Mouse (Mus musculus): ENCODE data around the gene Tmx4.

DNA sequence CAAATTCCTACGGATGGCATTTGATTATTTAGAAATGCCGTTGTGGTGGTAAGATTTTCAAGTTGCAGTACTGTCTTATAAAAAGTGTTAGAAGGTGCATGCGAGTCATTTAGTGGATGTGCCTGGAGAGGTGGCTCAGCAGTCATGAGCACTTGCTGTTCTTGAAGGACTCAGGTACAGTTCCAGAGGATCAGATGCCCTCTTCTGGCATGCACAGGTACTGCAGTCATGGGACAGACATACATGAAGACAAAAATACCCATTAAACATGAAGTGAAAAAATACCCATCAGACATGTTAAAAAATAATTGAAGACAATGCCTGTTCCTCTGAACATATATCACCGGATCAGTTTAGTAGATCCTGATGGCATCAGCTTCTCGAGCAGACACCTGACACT is 29.7 kb upstream of the Tmx4 start:
- TF ChIP-seq POLR2A (IDR thresholded peaks at IDR 0.05; ENCODE audit: insufficient read depth, low read depth, low read length) (no peak), CTCF (IDR thresholded peaks at IDR 0.05) (peak; percentile 72)

Data from heart, adult 2 months (tissue).